Mouse (Mus musculus): ENCODE measurements at regions not wholly inside any gene's neighbourhood (a gene's known extent, or its start where the extent isn't known, plus 50 kb on each side); places are given as distances from the start of the nearest gene placed in this dataset.

- Histone ChIP-seq H3K4me2 (replicated peaks) (no peak overlapping the region), H3K27ac (no peak overlapping the region), H3K9ac (no peak overlapping the region), H3K36me3 (no peaks in the 10 kb centered on the region), H3K4me1 (no peaks in the 10 kb centered on the region), H3K9me3 (no peaks in the 10 kb centered on the region), H3K27me3 (replicated peaks) (no peaks in the 10 kb centered on the region), H3K4me3 (no peak overlapping the region)
- no peak for ATAC-seq (ENCODE audit: low FRiP score, low read depth)
- WGBS = 90% methylated on average over 1 of the region's 1 CpGs
Observed at GRCm38 (mm10) chr12:63393411-63393810, 1081.1 kb downstream of the Fscb start.

GRCm38 (mm10) chr12:63380681-63381080 is 1093.8 kb downstream of the Fscb start:
- Histone ChIP-seq H3K27ac (no peak overlapping the region), H3K9me3 (no peaks in the 10 kb centered on the region), H3K4me2 (replicated peaks) (no peak overlapping the region), H3K9ac (no peak overlapping the region), H3K36me3 (no peaks in the 10 kb centered on the region), H3K4me1 (no peaks in the 10 kb centered on the region), H3K27me3 (replicated peaks) (no peaks in the 10 kb centered on the region), H3K4me3 (no peak overlapping the region)
- no peak for ATAC-seq (ENCODE audit: low FRiP score, low read depth)
- WGBS = 69% methylated on average over 3 of the region's 3 CpGs

GRCm38 (mm10) chr12:63369259-63369822 is 1105.1 kb downstream of the Fscb start:
- Histone ChIP-seq H3K27ac (no peak overlapping the region), H3K4me2 (replicated peaks) (no peak overlapping the region), H3K4me3 (no peak overlapping the region), H3K9me3 (no peaks in the 10 kb centered on the region), H3K27me3 (replicated peaks) (no peaks in the 10 kb centered on the region), H3K9ac (no peak overlapping the region), H3K36me3 (no peaks in the 10 kb centered on the region), H3K4me1 (no peaks in the 10 kb centered on the region)
- WGBS = 66% methylated on average over 6 of the region's 6 CpGs
- ATAC-seq (ENCODE audit: low FRiP score, low read depth) = peak; percentile 76

All from neural tube, embryonic 12.5 days (tissue).